Mouse (Mus musculus): ENCODE measurements around the gene 4932438H23Rik. TPM values are rescaled to one million over a fixed set of nuclear protein-coding genes. Genes with fewer than 3 reads are reported as not detected.
"Not testable (repeated sequence)": the region's sequence is repeated elsewhere in the genome, so short reads cannot be mapped to it uniquely, and the experiment has no call there.

The 4932438H23Rik gene
- polyA plus RNA-seq, 1 experiment from 2014 or later: 0.47 TPM

DNA sequence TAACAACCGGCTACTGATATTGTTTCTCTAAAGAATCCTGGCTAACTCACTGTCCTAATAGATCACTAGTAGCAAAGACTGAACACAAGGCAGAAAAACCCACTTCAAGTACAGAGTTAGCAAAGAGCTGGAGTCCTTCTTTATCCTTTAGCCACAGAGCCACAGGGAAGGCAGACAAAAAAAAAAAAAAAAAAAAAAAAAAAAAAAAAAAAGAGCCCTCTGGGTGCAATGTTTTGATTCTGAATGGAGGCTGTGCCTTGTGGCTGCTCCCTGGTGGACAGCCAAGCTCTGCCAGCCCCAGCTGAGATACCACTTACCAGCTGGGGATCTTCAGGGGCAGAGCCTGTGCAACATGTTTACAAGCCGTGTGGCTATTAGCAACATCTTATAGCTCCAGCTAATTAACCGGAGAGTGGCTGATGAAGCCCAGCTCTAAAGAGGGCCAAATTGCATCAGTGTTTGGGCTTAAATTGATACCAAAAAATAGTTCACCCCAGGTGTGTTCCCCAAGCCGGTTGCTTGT is 2.1 kb upstream of the 4932438H23Rik start:
- Histone ChIP-seq H3K4me3 (no peak overlapping the region), H3K27me3 (peaks cover 43% of the 10 kb centered on the region), H3K4me1 (replicated peaks) (peaks cover 13% of the 10 kb centered on the region), H3K27ac (replicated peaks) (no peak overlapping the region), H3K36me3 (no peaks in the 10 kb centered on the region), H3K9ac (no peak overlapping the region), H3K9me3 (no peaks in the 10 kb centered on the region), H3K4me2 (no peak overlapping the region)
- no peak for ATAC-seq (ENCODE audit: low read depth)
- 64% methylated on average over 4 of the region's 4 CpGs for WGBS

DNA sequence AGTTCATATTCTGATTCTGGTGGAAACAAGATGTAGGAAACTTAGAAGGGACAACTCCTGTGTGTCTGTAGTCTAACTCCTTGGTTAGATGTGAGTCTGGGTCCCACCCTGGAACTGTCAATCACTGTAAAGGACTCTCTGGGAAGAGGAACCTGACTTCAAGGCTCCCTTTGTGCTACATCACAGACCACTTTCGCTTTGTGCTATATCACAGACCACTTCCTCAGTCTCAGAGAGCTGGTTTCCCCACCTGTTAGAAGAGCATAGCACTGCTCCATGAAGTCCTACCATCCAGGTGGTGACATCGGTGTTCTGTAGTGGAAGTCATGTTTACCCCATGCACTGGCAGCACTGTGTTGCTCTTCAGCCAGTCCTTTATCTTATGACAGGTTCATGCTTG is 1.1 kb upstream of the 4932438H23Rik start:
- no peak overlapping the region for H3K4me3 ChIP-seq
- 90% methylated on average over 2 of the region's 2 CpGs for WGBS
- H3K27ac ChIP-seq (replicated peaks): no peak overlapping the region
- no peaks in the 10 kb centered on the region for H3K36me3 ChIP-seq
- peaks cover 13% of the 10 kb centered on the region for H3K4me1 ChIP-seq (replicated peaks)
- peaks cover 35% of the 10 kb centered on the region for H3K27me3 ChIP-seq
- ATAC-seq (ENCODE audit: low read depth): no peak
- H3K9ac ChIP-seq: no peak overlapping the region
- no peak overlapping the region for H3K4me2 ChIP-seq
- no peaks in the 10 kb centered on the region for H3K9me3 ChIP-seq

DNA sequence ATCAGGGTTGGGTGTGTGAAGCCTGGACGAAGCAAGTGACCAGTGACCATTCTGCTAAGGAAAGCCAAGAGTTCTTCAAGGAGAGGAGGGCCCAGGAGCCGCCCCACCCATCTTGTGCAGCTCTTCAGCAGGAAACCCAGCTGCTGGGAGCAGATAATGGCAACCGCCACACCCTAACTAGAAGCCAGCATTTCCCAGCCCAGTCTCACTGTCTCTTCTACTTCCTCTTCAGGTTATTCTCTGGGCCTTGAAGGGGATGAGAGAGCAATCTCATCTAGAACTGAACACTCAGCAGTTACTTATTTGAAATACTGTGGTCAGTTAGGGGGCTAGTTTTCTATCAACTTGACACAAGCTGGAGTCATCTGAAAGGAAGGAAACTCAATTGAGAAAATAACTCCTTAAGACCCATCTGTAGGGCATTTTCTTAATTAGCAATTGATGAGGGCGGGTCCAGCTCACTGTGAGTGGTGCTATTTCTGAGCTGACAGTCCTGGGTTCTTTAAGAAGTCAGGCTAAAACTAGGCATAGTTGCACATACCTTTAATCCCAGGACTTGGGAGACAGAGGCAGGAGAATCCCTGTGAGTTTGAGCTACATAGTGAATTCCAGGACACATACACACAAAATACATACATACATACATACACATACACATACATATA is 8.1 kb downstream of the 4932438H23Rik start:
- no peak overlapping the region for H3K9ac ChIP-seq
- no peak overlapping the region for H3K4me3 ChIP-seq
- H3K4me1 ChIP-seq (replicated peaks): no peaks in the 10 kb centered on the region
- H3K4me2 ChIP-seq: no peak overlapping the region
- peaks cover 52% of the 10 kb centered on the region for H3K27me3 ChIP-seq
- no peaks in the 10 kb centered on the region for H3K9me3 ChIP-seq
- 68% methylated on average over 4 of the region's 4 CpGs for WGBS
- no peaks in the 10 kb centered on the region for H3K36me3 ChIP-seq
- ATAC-seq (ENCODE audit: low read depth): no peak
- no peak overlapping the region for H3K27ac ChIP-seq (replicated peaks)

DNA sequence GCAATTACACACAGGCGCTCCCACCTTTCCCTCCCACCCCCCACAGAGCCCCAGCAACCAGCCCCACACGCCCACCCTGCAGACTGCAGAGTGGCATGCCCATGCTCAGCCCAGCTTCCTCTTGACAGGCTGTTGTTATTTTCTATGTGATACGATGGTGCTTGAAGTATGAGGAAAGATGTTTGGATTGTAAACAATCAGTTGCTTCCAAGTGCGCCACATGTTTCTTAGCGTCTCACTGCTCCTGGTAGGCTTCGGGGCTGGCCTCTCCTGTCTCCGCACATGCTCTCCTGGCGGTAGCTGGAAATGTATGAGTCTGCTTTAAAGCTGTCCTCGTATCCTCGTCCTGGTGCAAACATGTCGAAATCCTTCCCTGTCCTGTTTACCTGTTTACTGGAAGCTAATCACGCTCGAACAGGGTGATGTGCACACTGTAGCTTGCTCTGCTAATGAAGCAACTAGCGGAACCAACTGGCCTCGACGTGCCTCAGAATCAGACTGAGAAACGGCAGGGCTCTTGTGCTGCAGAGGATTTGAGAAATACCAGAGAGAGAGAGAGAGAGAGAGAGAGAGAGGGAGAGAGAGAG is 9.6 kb downstream of the 4932438H23Rik start:
- Histone ChIP-seq H3K27me3 (peaks cover 63% of the 10 kb centered on the region), H3K4me3 (no peak overlapping the region), H3K4me1 (replicated peaks) (no peaks in the 10 kb centered on the region), H3K36me3 (no peaks in the 10 kb centered on the region), H3K27ac (replicated peaks) (no peak overlapping the region), H3K9me3 (no peaks in the 10 kb centered on the region), H3K9ac (no peak overlapping the region), H3K4me2 (no peak overlapping the region)
- 60% methylated on average over 17 of the region's 17 CpGs for WGBS
- peak; percentile 47; the same call in 1 of the 2 replicates for ATAC-seq (ENCODE audit: low read depth)

DNA sequence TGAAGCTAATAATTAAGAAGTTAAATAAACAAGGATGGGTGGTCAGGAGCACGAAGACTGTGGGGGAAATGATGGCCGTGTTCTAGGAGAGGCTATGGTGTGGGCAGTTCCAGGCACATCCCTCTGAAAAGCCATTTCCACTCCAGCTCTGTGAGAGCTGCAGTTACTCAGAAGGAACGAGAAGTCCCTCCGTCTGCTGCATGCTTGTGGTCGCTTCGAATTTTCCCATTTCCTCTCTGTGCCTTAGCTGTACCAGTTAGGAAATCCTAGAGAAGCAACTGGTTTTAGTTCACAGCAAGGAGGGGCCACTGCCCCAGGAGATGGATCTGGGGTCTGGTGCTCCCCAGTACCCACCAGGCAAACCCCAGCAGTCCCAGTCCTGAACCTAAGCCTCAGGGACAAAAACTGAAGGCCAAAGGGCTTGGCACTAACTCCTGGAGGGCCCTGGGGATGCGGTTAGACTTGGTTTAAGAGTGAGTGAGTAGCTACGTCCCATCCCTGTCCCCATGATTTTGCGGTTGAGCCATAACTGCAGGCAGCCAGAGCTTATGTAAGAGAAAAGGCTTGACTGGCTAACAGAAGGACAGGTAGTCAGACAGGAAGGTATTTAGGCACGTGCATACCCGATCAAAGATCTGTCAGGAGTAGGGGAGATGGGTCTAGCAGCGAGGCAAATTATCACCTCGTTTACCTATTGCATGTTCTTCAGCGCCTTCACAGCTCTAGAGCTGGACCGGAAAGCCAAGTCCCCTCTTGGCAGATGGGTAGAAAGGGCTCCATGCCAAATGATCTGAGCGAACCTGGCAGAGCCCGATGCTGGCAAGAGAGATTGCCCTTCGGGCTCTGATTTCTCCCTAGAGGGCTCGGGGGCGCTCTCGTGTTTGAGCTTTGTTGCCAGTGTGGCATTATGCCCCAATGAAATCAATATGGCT is 10.3 kb downstream of the 4932438H23Rik start:
- Histone ChIP-seq H3K4me3 (no peak overlapping the region), H3K36me3 (no peaks in the 10 kb centered on the region), H3K4me2 (no peak overlapping the region), H3K9me3 (no peaks in the 10 kb centered on the region), H3K4me1 (replicated peaks) (no peaks in the 10 kb centered on the region), H3K9ac (no peak overlapping the region), H3K27ac (replicated peaks) (no peak overlapping the region), H3K27me3 (peaks cover 71% of the 10 kb centered on the region)
- WGBS: 77% methylated on average over 21 of the region's 21 CpGs
- ATAC-seq (ENCODE audit: low read depth): 0 out of 2 replicates have a peak, but pooled peaks have one; percentile 8

DNA sequence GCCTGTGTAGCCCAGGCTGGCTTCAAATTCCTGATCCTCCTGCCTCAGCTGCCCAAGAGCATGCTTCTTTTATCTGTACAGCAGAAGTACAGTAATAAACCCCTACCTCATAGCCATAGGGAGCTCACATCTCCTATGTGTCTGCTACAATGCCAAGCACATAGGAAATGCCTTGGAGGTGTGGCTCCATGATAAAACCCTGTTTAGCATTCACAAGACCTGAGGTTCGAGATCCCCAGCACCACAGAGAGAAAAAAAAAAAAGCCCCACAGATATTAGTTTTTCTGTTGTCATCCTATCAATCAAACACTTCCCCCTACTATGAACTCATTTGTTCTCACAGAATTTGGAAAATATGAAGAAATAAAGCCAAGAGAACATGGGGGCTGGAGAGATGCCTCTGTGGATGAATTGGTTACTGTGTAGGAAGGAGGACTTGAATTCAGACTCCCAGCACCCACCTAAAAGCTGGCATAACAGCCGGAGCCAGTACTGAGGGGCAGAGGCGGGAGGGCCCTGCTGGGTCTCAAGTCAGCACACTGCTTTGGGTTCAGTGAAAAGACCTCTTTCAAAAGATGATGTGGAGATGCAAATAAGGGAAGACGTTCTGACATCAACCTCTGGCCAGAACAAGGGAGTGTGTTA is 11.8 kb downstream of the 4932438H23Rik start:
- Histone ChIP-seq H3K27ac (replicated peaks) (no peak overlapping the region), H3K36me3 (no peaks in the 10 kb centered on the region), H3K4me3 (no peak overlapping the region), H3K4me2 (no peak overlapping the region), H3K4me1 (replicated peaks) (no peaks in the 10 kb centered on the region), H3K9me3 (no peaks in the 10 kb centered on the region), H3K27me3 (peaks cover 70% of the 10 kb centered on the region), H3K9ac (no peak overlapping the region)
- 75% methylated on average over 4 of the region's 4 CpGs for WGBS
- ATAC-seq (ENCODE audit: low read depth): no peak

DNA sequence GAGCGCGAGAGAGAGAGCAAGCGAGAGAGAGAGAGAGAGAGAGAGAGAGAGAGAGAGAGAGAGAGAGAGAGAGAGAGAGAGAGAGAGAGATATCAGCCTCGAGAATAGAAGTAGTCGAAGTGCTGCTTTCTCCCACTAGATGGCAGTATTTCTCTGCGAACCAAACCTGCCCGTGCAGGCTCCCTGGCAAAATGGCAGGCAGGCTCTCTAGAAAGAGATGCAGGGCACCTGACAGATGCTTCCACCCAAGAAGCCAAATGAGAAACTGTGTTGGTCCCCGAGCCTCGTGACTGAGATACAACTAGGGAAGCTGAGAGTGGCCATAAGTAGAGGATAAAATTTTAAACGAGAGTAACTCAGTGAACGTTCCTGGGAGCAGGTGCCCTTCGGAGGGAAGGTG is 13.4 kb downstream of the 4932438H23Rik start:
- Histone ChIP-seq H3K4me3 (no peak overlapping the region), H3K9me3 (no peaks in the 10 kb centered on the region), H3K36me3 (no peaks in the 10 kb centered on the region), H3K9ac (no peak overlapping the region), H3K4me1 (replicated peaks) (no peaks in the 10 kb centered on the region), H3K4me2 (no peak overlapping the region), H3K27ac (replicated peaks) (no peak overlapping the region), H3K27me3 (peaks cover 58% of the 10 kb centered on the region)
- 26% methylated on average over 9 of the region's 12 CpGs for WGBS
- ATAC-seq (ENCODE audit: low read depth): peak; percentile 59; the same call in 1 of the 2 replicates

DNA sequence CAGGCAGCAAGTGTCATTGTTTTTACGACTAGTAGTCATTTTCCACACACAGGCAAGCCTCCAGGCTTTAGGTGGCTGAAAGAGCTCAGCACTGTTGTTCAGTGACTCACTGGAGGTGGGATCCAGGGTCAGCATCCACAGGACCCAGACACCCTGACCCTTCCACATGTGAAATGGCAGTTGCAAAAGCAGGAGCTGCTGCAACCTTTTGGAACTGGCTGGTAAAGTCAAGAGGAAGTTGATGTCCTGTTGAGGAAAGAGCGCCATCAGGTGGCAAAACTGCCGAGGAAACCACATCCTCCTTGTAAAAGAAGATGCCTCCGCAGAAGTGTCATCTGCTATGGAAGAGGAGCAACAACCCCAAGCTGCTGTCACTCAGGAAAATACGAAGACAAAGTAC is 18.7 kb downstream of the 4932438H23Rik start:
- no peak for ATAC-seq (ENCODE audit: low read depth)
- no peaks in the 10 kb centered on the region for H3K36me3 ChIP-seq
- no peak overlapping the region for H3K4me2 ChIP-seq
- no peak overlapping the region for H3K4me3 ChIP-seq
- H3K27me3 ChIP-seq: peaks cover 37% of the 10 kb centered on the region
- no peaks in the 10 kb centered on the region for H3K9me3 ChIP-seq
- 73% methylated on average over 5 of the region's 5 CpGs for WGBS
- no peak overlapping the region for H3K9ac ChIP-seq
- H3K4me1 ChIP-seq (replicated peaks): no peaks in the 10 kb centered on the region
- no peak overlapping the region for H3K27ac ChIP-seq (replicated peaks)

DNA sequence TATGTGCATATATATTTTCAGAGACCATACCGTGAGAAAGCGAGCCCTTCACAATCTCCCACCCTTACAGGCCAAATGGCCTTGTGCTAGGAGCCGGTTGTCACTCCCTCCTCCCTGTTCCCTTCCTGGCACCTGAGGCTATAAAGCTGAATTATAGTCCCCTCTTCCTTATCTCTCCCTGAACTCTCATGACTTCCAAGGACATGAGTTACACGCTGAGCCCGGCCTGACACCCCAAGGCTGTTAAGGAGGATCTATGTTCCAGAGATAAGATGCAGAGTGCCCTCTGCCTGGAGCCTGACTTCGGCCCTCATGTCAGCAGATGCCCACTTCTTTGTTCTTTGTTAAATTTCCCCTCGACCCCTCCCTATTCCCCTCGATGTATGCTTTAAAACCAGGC is 19.5 kb downstream of the 4932438H23Rik start:
- not testable (repeated sequence) for H3K9me3 ChIP-seq; H3K4me1 ChIP-seq (replicated peaks); H3K9ac ChIP-seq; H3K4me2 ChIP-seq; H3K36me3 ChIP-seq; H3K4me3 ChIP-seq; H3K27ac ChIP-seq (replicated peaks); ATAC-seq (ENCODE audit: low read depth)
- WGBS: 82% methylated on average over 8 of the region's 8 CpGs
- H3K27me3 ChIP-seq: peaks cover 29% of the 10 kb centered on the region

DNA sequence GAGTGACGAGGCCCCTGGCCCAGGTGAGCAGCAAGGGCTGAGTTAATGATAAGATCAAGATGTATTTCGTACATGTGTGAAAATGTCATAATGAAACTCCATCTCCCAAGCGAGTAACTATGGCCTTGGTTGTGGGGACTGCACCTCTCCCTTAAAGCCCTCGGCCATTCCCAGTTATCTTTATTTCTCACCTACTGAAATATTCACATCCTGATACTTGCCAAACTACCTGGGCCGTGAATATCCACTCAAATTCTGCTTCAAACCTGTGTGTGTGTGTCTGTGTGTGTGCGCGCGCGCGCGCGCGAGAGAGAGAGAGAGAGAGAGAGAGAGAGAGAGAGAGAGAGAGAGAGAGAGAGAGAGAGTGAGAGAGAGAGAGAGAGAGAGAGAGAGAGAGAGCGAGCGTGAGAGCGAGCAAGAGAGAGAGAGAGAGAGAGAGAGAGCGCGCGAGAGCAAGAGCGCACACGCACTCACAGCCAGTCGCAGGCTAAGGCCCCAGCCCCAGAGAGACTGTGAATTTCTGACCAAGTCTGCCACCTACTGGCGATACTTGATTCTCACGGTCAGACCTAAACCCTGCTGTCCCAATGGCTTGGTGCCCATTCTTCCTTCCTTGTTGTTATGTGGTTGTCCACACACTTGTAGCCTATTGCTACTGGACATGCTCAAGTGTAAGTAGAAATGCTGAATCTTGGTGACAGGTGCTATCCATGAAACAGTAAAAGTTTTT is 21.6 kb downstream of the 4932438H23Rik start:
- H3K9me3 ChIP-seq: no peaks in the 10 kb centered on the region
- H3K27ac ChIP-seq (replicated peaks): no peak overlapping the region
- H3K4me2 ChIP-seq: peak overlapping the region; percentile 25; the same call in 1 of the 2 replicates
- H3K9ac ChIP-seq: no peak overlapping the region
- peaks cover 12% of the 10 kb centered on the region; the same call in 1 of the 2 replicates for H3K27me3 ChIP-seq
- peak; percentile 98 for ATAC-seq (ENCODE audit: low read depth)
- WGBS: 37% methylated on average over 18 of the region's 24 CpGs
- H3K4me1 ChIP-seq (replicated peaks): peaks cover 11% of the 10 kb centered on the region
- no peak overlapping the region for H3K4me3 ChIP-seq
- H3K36me3 ChIP-seq: no peaks in the 10 kb centered on the region

DNA sequence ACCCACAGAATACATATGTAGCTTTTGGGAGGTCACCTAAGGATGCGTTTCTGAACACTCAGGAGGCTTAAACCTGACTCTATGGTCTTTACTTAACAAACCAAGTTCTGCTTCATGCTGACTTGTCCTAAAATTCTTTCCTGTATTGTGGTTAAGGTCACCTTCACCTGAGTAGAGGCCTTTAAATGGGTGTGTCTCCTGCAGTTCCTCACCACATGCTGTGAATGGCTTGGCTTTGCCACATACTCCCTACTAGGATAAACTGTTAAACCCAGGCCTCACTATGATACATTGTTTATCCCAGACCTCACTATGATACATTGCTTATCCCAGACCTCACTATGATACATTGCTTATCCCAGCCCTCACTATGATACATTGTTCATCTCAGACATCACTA is 22.7 kb downstream of the 4932438H23Rik start:
- Histone ChIP-seq H3K9ac (no peak overlapping the region), H3K4me1 (replicated peaks) (peaks cover 11% of the 10 kb centered on the region), H3K4me2 (no peak overlapping the region), H3K27ac (replicated peaks) (no peak overlapping the region), H3K9me3 (no peaks in the 10 kb centered on the region), H3K4me3 (no peak overlapping the region), H3K36me3 (no peaks in the 10 kb centered on the region), H3K27me3 (peaks cover 12% of the 10 kb centered on the region; the same call in 1 of the 2 replicates)
- WGBS: 89% methylated on average over 1 of the region's 1 CpGs
- ATAC-seq (ENCODE audit: low read depth): no peak

Measured in neural tube, embryonic 13.5 days (tissue).